Comparison of ENCODE assay signal across 23 mouse cellular contexts in the genomic region with DNA sequence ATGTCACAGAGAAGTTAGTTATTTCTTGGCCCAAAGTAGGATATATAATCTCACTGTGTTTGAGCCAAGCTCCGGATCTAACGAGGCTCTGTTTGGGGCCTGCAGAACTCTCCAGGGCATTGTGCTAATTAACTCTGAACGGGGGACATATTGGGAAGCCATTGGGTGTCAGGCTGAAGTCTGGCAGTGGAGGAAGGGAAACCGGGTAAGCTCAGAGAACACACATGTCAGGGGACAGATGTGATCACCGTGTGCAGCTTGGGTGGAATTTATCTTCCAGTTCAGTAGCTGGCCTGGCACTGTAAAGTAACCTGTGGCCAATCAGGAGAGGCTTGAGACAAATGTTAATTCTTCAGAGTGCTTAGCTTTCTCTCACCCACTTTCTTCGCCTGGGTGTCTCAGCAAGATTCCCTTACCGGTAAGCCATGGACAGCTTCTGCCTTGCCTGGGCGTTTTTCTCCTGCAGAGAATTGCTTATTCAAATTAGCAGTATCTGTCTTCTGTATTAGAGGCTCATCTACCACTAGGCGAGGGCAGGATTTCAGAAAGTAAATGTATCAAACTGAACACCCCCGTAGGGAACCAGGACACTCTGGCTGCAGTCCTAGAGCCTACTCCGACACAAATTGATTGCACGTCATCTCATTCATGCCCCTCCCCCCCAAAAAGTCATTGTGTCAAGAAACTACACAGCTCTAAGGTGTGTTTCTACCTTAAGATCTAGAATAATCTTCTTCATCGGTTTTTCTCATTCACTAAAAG.
DNase-seq lines count a peak whose midpoint lies in the region; ATAC-seq lines count a peak whose summit lies in the region.
"Had no signal": no experiment of that assay in that cellular context is flagged by ENCODE, and none has a peak within 500 bp of the region (broad histone marks: within the 10 kb centered on the region; RNA-seq: fewer than 3 reads in every experiment).

No protein-coding gene starts in this region.

- H3K27ac ChIP-seq in embryonic facial prominence, embryonic 14.5 days (replicated peaks; ENCODE audit: low read depth, low read length) = no peak overlapping the region
- H3K27ac ChIP-seq in embryonic facial prominence, embryonic 10.5 days (replicated peaks) = no peak overlapping the region
- no peak overlapping the region for H3K27ac ChIP-seq in neural tube, embryonic 12.5 days
- H3K27ac ChIP-seq in hindbrain, embryonic 15.5 days (replicated peaks) = no peak overlapping the region
- H3K27ac ChIP-seq: heart, embryonic 10.5 days; limb, embryonic 15.5 days had no signal

- WGBS in embryonic facial prominence, embryonic 14.5 days = 57% methylated on average over 13 of the region's 13 CpGs
- WGBS in embryonic facial prominence, embryonic 10.5 days = 73% methylated on average over 13 of the region's 13 CpGs
- 63% methylated on average over 13 of the region's 13 CpGs for WGBS in neural tube, embryonic 12.5 days
- WGBS in hindbrain, embryonic 15.5 days = 38% methylated on average over 13 of the region's 13 CpGs

- no peak overlapping the region for H3K4me3 ChIP-seq in embryonic facial prominence, embryonic 14.5 days (ENCODE audit: low read depth, low read length)
- no peak overlapping the region for H3K4me3 ChIP-seq in embryonic facial prominence, embryonic 10.5 days
- H3K4me3 ChIP-seq in neural tube, embryonic 12.5 days = no peak overlapping the region
- H3K4me3 ChIP-seq in hindbrain, embryonic 15.5 days = no peak overlapping the region
- H3K4me3 ChIP-seq: erythroblast, embryonic 14.5 days; heart, embryonic 10.5 days; limb, embryonic 15.5 days; megakaryocyte, embryonic 14.5 days had no signal

- H3K9ac ChIP-seq in embryonic facial prominence, embryonic 14.5 days (ENCODE audit: low read depth, low read length) = no peak overlapping the region
- H3K9ac ChIP-seq in neural tube, embryonic 12.5 days = no peak overlapping the region
- H3K9ac ChIP-seq in hindbrain, embryonic 15.5 days = no peak overlapping the region
- H3K9ac ChIP-seq: limb, embryonic 15.5 days; liver, postnatal 0 days had no signal

- H3K4me2 ChIP-seq in embryonic facial prominence, embryonic 14.5 days (ENCODE audit: low read depth, low read length) = no peak overlapping the region
- no peak overlapping the region for H3K4me2 ChIP-seq in neural tube, embryonic 12.5 days (replicated peaks)
- no peak overlapping the region for H3K4me2 ChIP-seq in hindbrain, embryonic 15.5 days
- H3K4me2 ChIP-seq: limb, embryonic 15.5 days had no signal

- H3K9me3 ChIP-seq in embryonic facial prominence, embryonic 14.5 days (ENCODE audit: control insufficient read depth, low read length) = no peaks in the 10 kb centered on the region
- no peaks in the 10 kb centered on the region for H3K9me3 ChIP-seq in embryonic facial prominence, embryonic 10.5 days
- H3K9me3 ChIP-seq in neural tube, embryonic 12.5 days = no peaks in the 10 kb centered on the region
- H3K9me3 ChIP-seq in hindbrain, embryonic 15.5 days = no peaks in the 10 kb centered on the region
- H3K9me3 ChIP-seq: heart, embryonic 10.5 days; limb, embryonic 15.5 days had no signal

- H3K27me3 ChIP-seq in embryonic facial prominence, embryonic 14.5 days (replicated peaks; ENCODE audit: control insufficient read depth, insufficient read depth, low read length) = no peaks in the 10 kb centered on the region
- no peaks in the 10 kb centered on the region for H3K27me3 ChIP-seq in embryonic facial prominence, embryonic 10.5 days (replicated peaks; ENCODE audit: low read depth, poor library complexity, severe bottlenecking)
- H3K27me3 ChIP-seq in neural tube, embryonic 12.5 days (replicated peaks) = no peaks in the 10 kb centered on the region
- H3K27me3 ChIP-seq in hindbrain, embryonic 15.5 days = no peaks in the 10 kb centered on the region
- H3K27me3 ChIP-seq: CH12.LX; limb, embryonic 15.5 days; megakaryocyte, embryonic 14.5 days had no signal

- no peaks in the 10 kb centered on the region for H3K36me3 ChIP-seq in embryonic facial prominence, embryonic 14.5 days (ENCODE audit: control insufficient read depth, insufficient read depth, low read length)
- no peaks in the 10 kb centered on the region for H3K36me3 ChIP-seq in embryonic facial prominence, embryonic 10.5 days (replicated peaks)
- no peaks in the 10 kb centered on the region for H3K36me3 ChIP-seq in neural tube, embryonic 12.5 days
- no peaks in the 10 kb centered on the region for H3K36me3 ChIP-seq in hindbrain, embryonic 15.5 days
- H3K36me3 ChIP-seq: heart, embryonic 10.5 days; limb, embryonic 15.5 days had no signal

- H3K4me1 ChIP-seq in embryonic facial prominence, embryonic 14.5 days (ENCODE audit: control insufficient read depth, insufficient read depth, low read length) = no peaks in the 10 kb centered on the region
- H3K4me1 ChIP-seq in embryonic facial prominence, embryonic 10.5 days = no peaks in the 10 kb centered on the region
- no peaks in the 10 kb centered on the region for H3K4me1 ChIP-seq in neural tube, embryonic 12.5 days
- H3K4me1 ChIP-seq in hindbrain, embryonic 15.5 days (replicated peaks) = peaks cover 4% of the 10 kb centered on the region; the same call in 1 of the 2 replicates
- H3K4me1 ChIP-seq: heart, embryonic 10.5 days; limb, embryonic 15.5 days; megakaryocyte, embryonic 14.5 days had no signal

- peak; percentile 78 for ATAC-seq in embryonic facial prominence, embryonic 14.5 days (ENCODE audit: low read depth)
- ATAC-seq in neural tube, embryonic 12.5 days (ENCODE audit: low FRiP score, low read depth) = peak; percentile 63; the same call in 1 of the 2 replicates
- peak; percentile 90 for ATAC-seq in hindbrain, embryonic 15.5 days (ENCODE audit: low FRiP score, low read depth)
- ATAC-seq: inflammation-experienced regulatory T-cells, adult 6 months; liver, postnatal 0 days had no signal

- DNase-seq in embryonic facial prominence, embryonic 14.5 days (ENCODE audit: low spot score) = peak; percentile 24
- no peak for DNase-seq in embryonic facial prominence, embryonic 10.5 days (ENCODE audit: low spot score)
- DNase-seq in neural tube, embryonic 10.5 days (ENCODE audit: extremely low spot score, low spot score) = no peak
- peak; percentile 42 for DNase-seq in retina, postnatal 1 day
- DNase-seq in gastrocnemius, adult 8-10 months (ENCODE audit: low spot score in 2 of 2) = no peak
- no peak for DNase-seq in right cerebral cortex, postnatal 36 days (ENCODE audit: low spot score in 2 of 2)
- DNase-seq: adrenal gland, postnatal 14 days; cerebellum, adult 9-10 months; heart, postnatal 10 days; kidney, adult 8-10 months; kidney, postnatal 36 days; layer of hippocampus, adult 9-11 months; liver, postnatal 0 days; lung, postnatal 14 days; thymus, adult 18-20 months had no signal

Comparison
In these comparisons a context has a peak if more than half of its experiments do, and no peak if none do; other contexts are left out.
1. DNase-seq: peak in embryonic facial prominence, embryonic 14.5 days (single experiment) and retina, postnatal 1 day (single experiment); none in embryonic facial prominence, embryonic 10.5 days (single experiment), neural tube, embryonic 10.5 days (single experiment), gastrocnemius, adult 8-10 months (0 of 2) and right cerebral cortex, postnatal 36 days (0 of 2).
2. Peak in every context shown above with its lines, with median percentiles within 50 percentile points of each other: ATAC-seq.